11 mouse cellular contexts compared by ENCODE assay signal in the genomic region with DNA sequence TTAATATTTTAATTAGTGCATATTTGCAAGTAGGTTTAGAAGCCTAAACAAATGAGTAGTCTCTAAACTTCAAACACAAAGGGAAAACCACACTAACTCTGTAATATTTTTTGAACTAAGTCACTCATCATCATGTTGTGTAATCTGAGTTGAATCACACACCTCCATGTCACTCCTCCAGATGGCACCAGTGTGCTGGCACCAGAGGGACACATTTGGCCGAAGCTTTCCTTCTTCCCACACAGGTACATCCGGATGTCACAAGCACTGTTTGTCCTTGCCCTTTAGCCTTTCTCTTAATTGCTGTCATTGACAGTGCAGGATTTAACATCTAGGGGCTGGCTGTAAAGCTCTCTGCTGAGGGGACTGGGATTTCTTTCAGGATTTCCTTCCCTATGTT.
A peak's percentile ranks its signal among the peaks of the same experiment; 100 is the strongest.
DNase-seq lines count a peak whose midpoint lies in the region; ATAC-seq and TF ChIP-seq lines count a peak whose summit lies in the region.
"Had no signal": no experiment of that assay in that cellular context is flagged by ENCODE, and none has a peak within 500 bp of the region (broad histone marks: within the 10 kb centered on the region; RNA-seq: fewer than 3 reads in every experiment).

No protein-coding gene starts in this region.

- peak; percentile 16 for DNase-seq in adrenal gland, postnatal 14 days
- no peak for DNase-seq in adrenal gland, adult 18-20 months (ENCODE audit: low spot score in 2 of 2)
- DNase-seq in hindbrain, postnatal 0 days (ENCODE audit: low spot score): peak; percentile 29
- no peak for DNase-seq in lung, postnatal 0 days (ENCODE audit: low spot score)
- no peak for DNase-seq in lung, postnatal 36 days
- DNase-seq in left cerebral cortex, postnatal 4 days: peak; percentile 9
- no peak for DNase-seq in forebrain, embryonic 11.5 days (ENCODE audit: low spot score)
- DNase-seq: lung, postnatal 4 days; retina, postnatal 1 day had no signal

- TF ChIP-seq CTCF in hindbrain, postnatal 0 days (IDR thresholded peaks at IDR 0.05; ENCODE audit: low read depth): peak; percentile 58
- TF ChIP-seq CTCF in lung, postnatal 0 days (IDR thresholded peaks at IDR 0.05): peak; percentile 39; the same call in 1 of the 2 replicates

- H3K4me2 ChIP-seq in hindbrain, postnatal 0 days (ENCODE audit: low read depth, low read length): no peak overlapping the region
- H3K4me2 ChIP-seq in hindbrain, embryonic 12.5 days (replicated peaks): no peak overlapping the region
- H3K4me2 ChIP-seq in lung, postnatal 0 days (replicated peaks; ENCODE audit: low read depth, low read length): no peak overlapping the region
- H3K4me2 ChIP-seq in forebrain, embryonic 11.5 days (ENCODE audit: low read depth, low read length, severe bottlenecking): no peak overlapping the region
- H3K4me2 ChIP-seq: hindbrain, embryonic 15.5 days had no signal

- 61% methylated on average over 2 of the region's 2 CpGs for WGBS in hindbrain, postnatal 0 days
- 57% methylated on average over 2 of the region's 2 CpGs for WGBS in hindbrain, embryonic 12.5 days
- WGBS in lung, postnatal 0 days: 16% methylated on average over 2 of the region's 2 CpGs
- 73% methylated on average over 2 of the region's 2 CpGs for WGBS in forebrain, embryonic 11.5 days

- TF ChIP-seq EP300 in lung, postnatal 0 days (IDR thresholded peaks at IDR 0.05): no peak

- intact Hi-C loops in left cerebral cortex, postnatal 4 days (cut with DNase I): no loop called here

- no peaks in the 10 kb centered on the region for H3K4me1 ChIP-seq in hindbrain, postnatal 0 days (ENCODE audit: insufficient read depth, low read length)
- no peaks in the 10 kb centered on the region for H3K4me1 ChIP-seq in hindbrain, embryonic 12.5 days
- H3K4me1 ChIP-seq in lung, postnatal 0 days (ENCODE audit: insufficient read depth, low read depth, low read length): no peaks in the 10 kb centered on the region
- no peaks in the 10 kb centered on the region for H3K4me1 ChIP-seq in forebrain, embryonic 11.5 days (replicated peaks; ENCODE audit: control insufficient read depth, insufficient read depth, low read length)
- H3K4me1 ChIP-seq: hindbrain, embryonic 15.5 days had no signal

- H3K9ac ChIP-seq in hindbrain, postnatal 0 days (replicated peaks; ENCODE audit: low read length): no peak overlapping the region
- H3K9ac ChIP-seq in hindbrain, embryonic 12.5 days: no peak overlapping the region
- no peak overlapping the region for H3K9ac ChIP-seq in lung, postnatal 0 days (replicated peaks; ENCODE audit: low read depth)
- H3K9ac ChIP-seq in forebrain, embryonic 11.5 days (ENCODE audit: low read length): no peak overlapping the region
- H3K9ac ChIP-seq: hindbrain, embryonic 15.5 days had no signal

- H3K27ac ChIP-seq in hindbrain, postnatal 0 days: no peak overlapping the region
- H3K27ac ChIP-seq in hindbrain, embryonic 12.5 days: no peak overlapping the region
- no peak overlapping the region for H3K27ac ChIP-seq in lung, postnatal 0 days (ENCODE audit: low read length)
- H3K27ac ChIP-seq in forebrain, embryonic 11.5 days (ENCODE audit: low read depth, low read length): no peak overlapping the region
- H3K27ac ChIP-seq: hindbrain, embryonic 15.5 days had no signal

- H3K36me3 ChIP-seq in hindbrain, postnatal 0 days (ENCODE audit: insufficient read depth, low read length): no peaks in the 10 kb centered on the region
- H3K36me3 ChIP-seq in hindbrain, embryonic 12.5 days: no peaks in the 10 kb centered on the region
- no peaks in the 10 kb centered on the region for H3K36me3 ChIP-seq in lung, postnatal 0 days (ENCODE audit: insufficient read depth, low read length)
- no peaks in the 10 kb centered on the region for H3K36me3 ChIP-seq in forebrain, embryonic 11.5 days (ENCODE audit: control insufficient read depth, insufficient read depth, low read length)
- H3K36me3 ChIP-seq: hindbrain, embryonic 15.5 days had no signal

- no peaks in the 10 kb centered on the region for H3K9me3 ChIP-seq in hindbrain, postnatal 0 days (ENCODE audit: low read length)
- H3K9me3 ChIP-seq in hindbrain, embryonic 12.5 days (replicated peaks): no peaks in the 10 kb centered on the region
- no peaks in the 10 kb centered on the region for H3K9me3 ChIP-seq in lung, postnatal 0 days (ENCODE audit: low read length)
- no peaks in the 10 kb centered on the region for H3K9me3 ChIP-seq in forebrain, embryonic 11.5 days (ENCODE audit: control insufficient read depth, low read length)
- H3K9me3 ChIP-seq: hindbrain, embryonic 15.5 days had no signal

- H3K27me3 ChIP-seq in hindbrain, postnatal 0 days (ENCODE audit: insufficient read depth, low read length): no peaks in the 10 kb centered on the region
- no peaks in the 10 kb centered on the region for H3K27me3 ChIP-seq in hindbrain, embryonic 12.5 days
- H3K27me3 ChIP-seq in lung, postnatal 0 days (replicated peaks; ENCODE audit: insufficient read depth, low read length): no peaks in the 10 kb centered on the region
- no peaks in the 10 kb centered on the region for H3K27me3 ChIP-seq in forebrain, embryonic 11.5 days (ENCODE audit: control insufficient read depth, insufficient read depth, low read length)
- H3K27me3 ChIP-seq: hindbrain, embryonic 15.5 days had no signal

- H3K4me3 ChIP-seq in hindbrain, postnatal 0 days (ENCODE audit: low read length): no peak overlapping the region
- no peak overlapping the region for H3K4me3 ChIP-seq in hindbrain, embryonic 12.5 days
- H3K4me3 ChIP-seq in lung, postnatal 0 days (ENCODE audit: low read depth, low read length): no peak overlapping the region
- no peak overlapping the region for H3K4me3 ChIP-seq in forebrain, embryonic 11.5 days (ENCODE audit: low read depth, low read length)
- H3K4me3 ChIP-seq: hindbrain, embryonic 15.5 days had no signal

- no peak for ATAC-seq in hindbrain, postnatal 0 days
- ATAC-seq in hindbrain, embryonic 12.5 days (ENCODE audit: low FRiP score): no peak
- no peak for ATAC-seq in lung, postnatal 0 days
- ATAC-seq in forebrain, embryonic 11.5 days (replicated peaks; ENCODE audit: low FRiP score): no peak

Comparison
In these comparisons a context has a peak if more than half of its experiments do, and no peak if none do; other contexts are left out.
1. DNase-seq: peak in adrenal gland, postnatal 14 days (single experiment), hindbrain, postnatal 0 days (single experiment) and left cerebral cortex, postnatal 4 days (single experiment); none in adrenal gland, adult 18-20 months (0 of 2), lung, postnatal 0 days (single experiment), lung, postnatal 36 days (single experiment) and forebrain, embryonic 11.5 days (single experiment).